Mouse (Mus musculus) megakaryocyte, embryonic 14.5 days (primary cell): ENCODE measurements around the gene Znhit2.

Experiments
- FLI1 ChIP-seq: IDR thresholded peaks from 2 replicates; pipeline ENCODE4 v1.6.1; 2012; ENCODE audit warnings: low read length, inconsistent platforms, mixed read lengths
- GATA1 ChIP-seq: IDR thresholded peaks from 3 replicates; pipeline ENCODE4 v1.6.1; 2012; ENCODE audit warnings: mixed read lengths, low read length, inconsistent platforms, borderline replicate concordance

DNA sequence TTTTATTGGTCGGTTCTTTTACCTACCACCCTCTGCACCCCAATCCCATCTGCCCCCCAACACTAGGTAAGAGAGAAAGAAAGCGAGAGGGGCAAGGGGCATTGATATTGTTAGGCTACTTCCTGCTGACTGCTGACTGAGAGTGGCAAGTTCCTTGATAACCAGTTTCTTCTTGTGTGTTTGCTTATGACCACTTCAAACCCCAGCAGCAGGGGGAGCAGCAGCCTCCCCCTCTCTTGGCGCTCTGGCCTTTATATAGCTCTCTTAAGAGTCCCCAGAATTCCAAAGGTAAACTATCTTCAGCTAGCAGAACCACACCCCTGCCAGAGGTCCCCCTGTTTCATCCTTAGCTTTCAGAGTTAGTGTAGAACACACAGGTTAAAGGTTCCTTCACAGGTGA, 40.7 kb upstream of the Znhit2 start:
- TF ChIP-seq GATA1 (no peak), FLI1 (no peak)
